Mouse (Mus musculus): ENCODE measurements around the gene Peak1. TPM values are rescaled to one million over a fixed set of nuclear protein-coding genes. Genes with fewer than 3 reads are reported as not detected.
A peak's percentile ranks its signal among the peaks of the same experiment; 100 is the strongest.

Peak1 gene
- polyA plus RNA-seq, 1 experiment from 2014 or later: 27.3 TPM

DNA sequence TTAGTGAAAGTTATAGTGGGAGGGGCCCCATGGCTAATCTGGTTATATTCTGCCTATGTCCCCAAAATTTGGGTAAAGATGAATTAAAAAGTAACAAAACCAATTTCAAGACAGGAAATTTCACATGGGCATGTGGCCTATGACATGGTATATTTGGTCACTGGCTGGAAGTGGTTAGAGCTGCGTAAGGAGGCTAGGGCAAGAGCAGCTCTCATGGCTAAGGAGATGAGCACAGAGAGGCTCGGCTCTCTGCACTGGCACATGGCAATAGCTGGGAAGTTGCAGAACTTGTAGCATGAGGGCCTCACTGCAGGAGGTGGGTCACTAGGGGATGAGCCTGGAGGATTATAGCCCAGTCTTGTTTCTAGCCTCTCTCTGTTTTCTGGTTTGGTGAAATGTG, 199.0 kb downstream of the Peak1 start:
- ATAC-seq (ENCODE audit: insufficient number of reproducible peaks, insufficient read depth, low FRiP score, low read depth): no peak
- no peak overlapping the region for H3K4me2 ChIP-seq (replicated peaks; ENCODE audit: low read depth, low read length)
- no peaks in the 10 kb centered on the region for H3K9me3 ChIP-seq (ENCODE audit: control insufficient read depth, low read depth, low read length)
- H3K36me3 ChIP-seq (ENCODE audit: control insufficient read depth, insufficient read depth, low read length): no peaks in the 10 kb centered on the region
- H3K4me1 ChIP-seq (ENCODE audit: control insufficient read depth, insufficient read depth, low read length): peaks cover 3% of the 10 kb centered on the region; the same call in 1 of the 2 replicates
- H3K4me3 ChIP-seq (ENCODE audit: low read depth, low read length): no peak overlapping the region
- no peaks in the 10 kb centered on the region for H3K27me3 ChIP-seq (ENCODE audit: control insufficient read depth, insufficient read depth, low read length)
- 93% methylated on average over 2 of the region's 2 CpGs for WGBS
- no peak overlapping the region for H3K27ac ChIP-seq (ENCODE audit: low read length)
- H3K9ac ChIP-seq (replicated peaks; ENCODE audit: low read depth, low read length): no peak overlapping the region

DNA sequence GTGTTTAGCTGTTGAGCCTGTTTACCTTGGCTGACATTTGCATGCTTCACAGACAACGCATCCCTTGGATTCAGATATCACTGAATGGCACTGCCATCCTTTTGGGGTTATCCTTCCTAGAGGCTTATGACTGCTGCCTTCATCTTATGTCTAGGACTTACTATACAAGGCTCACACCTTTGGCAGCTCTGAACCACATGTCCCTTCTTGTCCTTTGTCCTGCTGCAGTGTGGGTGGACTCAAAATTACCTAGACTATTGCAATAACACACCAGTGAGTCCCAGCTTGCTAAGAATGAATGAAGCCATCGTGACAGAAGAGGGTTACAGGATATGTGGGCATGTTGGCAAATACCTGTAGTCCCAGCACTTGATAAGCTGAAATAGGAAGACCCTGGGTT, 199.8 kb downstream of the Peak1 start:
- ATAC-seq (ENCODE audit: insufficient number of reproducible peaks, insufficient read depth, low FRiP score, low read depth): no peak
- WGBS: 93% methylated on average over 2 of the region's 2 CpGs
- H3K9ac ChIP-seq (replicated peaks; ENCODE audit: low read depth, low read length): no peak overlapping the region

DNA sequence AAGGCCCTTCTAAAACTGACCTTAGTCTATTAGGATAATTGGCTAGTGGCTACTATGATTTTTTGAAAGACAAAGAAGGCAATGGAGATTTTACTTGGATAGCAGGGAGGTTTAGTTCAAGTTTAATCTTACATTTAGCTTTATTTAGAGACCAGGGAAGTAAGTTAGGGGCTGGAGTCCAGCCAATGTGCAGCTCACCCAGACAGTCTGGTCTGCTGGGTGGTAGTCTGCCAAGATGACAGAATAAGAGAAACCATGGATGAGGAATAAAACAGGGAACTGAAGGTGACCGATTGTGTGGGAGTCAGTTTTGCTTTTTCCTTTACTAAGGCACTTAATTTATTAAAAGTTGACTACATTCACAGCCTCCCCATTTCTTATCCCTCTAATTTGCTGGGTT, 200.5 kb downstream of the Peak1 start:
- no peak overlapping the region for H3K9ac ChIP-seq (replicated peaks; ENCODE audit: low read depth, low read length)
- H3K27me3 ChIP-seq (ENCODE audit: control insufficient read depth, insufficient read depth, low read length): no peaks in the 10 kb centered on the region
- no peak overlapping the region for H3K27ac ChIP-seq (ENCODE audit: low read length)
- H3K4me1 ChIP-seq (ENCODE audit: control insufficient read depth, insufficient read depth, low read length): peaks cover 10% of the 10 kb centered on the region
- ATAC-seq (ENCODE audit: insufficient number of reproducible peaks, insufficient read depth, low FRiP score, low read depth): no peak
- no peaks in the 10 kb centered on the region for H3K36me3 ChIP-seq (ENCODE audit: control insufficient read depth, insufficient read depth, low read length)
- H3K9me3 ChIP-seq (ENCODE audit: control insufficient read depth, low read depth, low read length): no peaks in the 10 kb centered on the region
- H3K4me3 ChIP-seq (ENCODE audit: low read depth, low read length): no peak overlapping the region
- no peak overlapping the region for H3K4me2 ChIP-seq (replicated peaks; ENCODE audit: low read depth, low read length)
- 59% methylated on average over 1 of the region's 1 CpGs for WGBS

More for the DNA sequence above, 199.8 kb downstream of the Peak1 start:
- H3K9me3 ChIP-seq (ENCODE audit: control insufficient read depth, low read depth, low read length): no peaks in the 10 kb centered on the region
- H3K4me3 ChIP-seq (ENCODE audit: low read depth, low read length): no peak overlapping the region
- H3K4me2 ChIP-seq (replicated peaks; ENCODE audit: low read depth, low read length): no peak overlapping the region
- H3K27ac ChIP-seq (ENCODE audit: low read length): no peak overlapping the region
- H3K36me3 ChIP-seq (ENCODE audit: control insufficient read depth, insufficient read depth, low read length): no peaks in the 10 kb centered on the region
- H3K4me1 ChIP-seq (ENCODE audit: control insufficient read depth, insufficient read depth, low read length): peaks cover 10% of the 10 kb centered on the region
- no peaks in the 10 kb centered on the region for H3K27me3 ChIP-seq (ENCODE audit: control insufficient read depth, insufficient read depth, low read length)

DNA sequence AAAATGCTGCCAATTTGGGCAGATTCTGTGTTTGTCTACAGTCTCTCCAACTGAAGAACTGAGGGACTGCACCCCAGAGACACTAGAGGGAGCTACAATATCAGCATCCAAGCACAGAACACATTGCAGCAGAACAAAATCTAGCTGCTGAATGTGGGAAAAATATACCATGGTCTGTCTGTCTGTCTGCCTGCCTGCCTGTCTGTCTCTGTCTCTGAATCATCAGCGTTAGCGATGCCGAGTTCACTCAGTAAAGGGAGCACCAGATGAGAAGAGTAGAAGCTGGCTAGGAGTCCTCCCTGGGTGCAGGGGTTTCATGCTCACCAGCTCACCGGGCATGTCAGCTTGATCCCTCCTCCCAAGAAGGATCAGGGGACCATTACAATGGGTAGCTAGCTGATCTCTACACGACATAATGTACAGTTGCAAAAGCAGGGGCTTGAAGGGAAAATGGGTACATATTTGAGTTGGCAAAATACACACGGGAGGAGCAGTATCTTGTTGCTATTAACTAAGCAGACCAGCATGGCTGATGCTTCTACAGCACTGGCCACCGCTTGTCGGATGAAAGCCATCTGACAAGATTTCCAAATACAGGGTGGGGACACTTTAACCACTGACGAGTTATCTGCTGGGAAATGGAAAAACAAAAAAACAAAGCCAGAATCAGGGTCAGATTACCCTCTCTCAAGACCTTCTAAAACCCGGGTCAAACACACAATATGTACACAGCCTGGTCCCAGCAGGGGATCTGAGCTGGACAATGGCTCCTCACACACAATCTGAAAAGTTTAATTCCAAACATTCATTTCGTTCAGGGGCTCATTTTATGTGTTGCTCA, 204.2 kb downstream of the Peak1 start:
- peaks cover 10% of the 10 kb centered on the region for H3K4me1 ChIP-seq (ENCODE audit: control insufficient read depth, insufficient read depth, low read length)
- H3K9ac ChIP-seq (replicated peaks; ENCODE audit: low read depth, low read length): no peak overlapping the region
- no peak for ATAC-seq (ENCODE audit: insufficient number of reproducible peaks, insufficient read depth, low FRiP score, low read depth)
- H3K27ac ChIP-seq (ENCODE audit: low read length): no peak overlapping the region
- no peaks in the 10 kb centered on the region for H3K9me3 ChIP-seq (ENCODE audit: control insufficient read depth, low read depth, low read length)
- no peaks in the 10 kb centered on the region for H3K27me3 ChIP-seq (ENCODE audit: control insufficient read depth, insufficient read depth, low read length)
- 31% methylated on average over 11 of the region's 11 CpGs for WGBS
- H3K36me3 ChIP-seq (ENCODE audit: control insufficient read depth, insufficient read depth, low read length): no peaks in the 10 kb centered on the region
- H3K4me3 ChIP-seq (ENCODE audit: low read depth, low read length): no peak overlapping the region
- 0 out of 2 replicates have a peak overlapping the region, but pooled peaks have one; percentile 0 for H3K4me2 ChIP-seq (replicated peaks; ENCODE audit: low read depth, low read length)

DNA sequence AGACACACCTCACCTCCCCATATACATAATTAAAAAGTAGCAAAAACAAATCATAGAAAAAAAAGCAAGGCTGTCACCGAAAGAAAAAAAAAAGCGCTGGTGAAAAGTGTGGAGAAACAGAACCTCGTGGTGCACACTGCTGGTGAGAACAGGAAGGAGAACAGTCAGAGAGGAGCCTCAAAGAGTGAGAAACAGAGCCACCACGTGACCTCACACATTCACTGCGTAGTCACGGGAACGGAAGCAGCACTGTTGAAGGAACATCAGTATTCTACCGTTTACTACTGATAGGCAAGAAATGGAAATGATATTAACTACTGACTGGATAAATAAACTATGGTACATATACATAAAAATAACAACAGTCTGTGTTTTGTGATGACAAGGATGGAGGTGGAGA, 209.1 kb downstream of the Peak1 start:
- H3K4me1 ChIP-seq (ENCODE audit: control insufficient read depth, insufficient read depth, low read length): peaks cover 7% of the 10 kb centered on the region
- WGBS: 84% methylated on average over 8 of the region's 8 CpGs
- no peak overlapping the region for H3K9ac ChIP-seq (replicated peaks; ENCODE audit: low read depth, low read length)
- no peak overlapping the region for H3K4me3 ChIP-seq (ENCODE audit: low read depth, low read length)
- no peaks in the 10 kb centered on the region for H3K9me3 ChIP-seq (ENCODE audit: control insufficient read depth, low read depth, low read length)
- ATAC-seq (ENCODE audit: insufficient number of reproducible peaks, insufficient read depth, low FRiP score, low read depth): no peak
- H3K36me3 ChIP-seq (ENCODE audit: control insufficient read depth, insufficient read depth, low read length): peaks cover 12% of the 10 kb centered on the region; the same call in 1 of the 2 replicates
- no peaks in the 10 kb centered on the region for H3K27me3 ChIP-seq (ENCODE audit: control insufficient read depth, insufficient read depth, low read length)
- H3K27ac ChIP-seq (ENCODE audit: low read length): no peak overlapping the region
- no peak overlapping the region for H3K4me2 ChIP-seq (replicated peaks; ENCODE audit: low read depth, low read length)

DNA sequence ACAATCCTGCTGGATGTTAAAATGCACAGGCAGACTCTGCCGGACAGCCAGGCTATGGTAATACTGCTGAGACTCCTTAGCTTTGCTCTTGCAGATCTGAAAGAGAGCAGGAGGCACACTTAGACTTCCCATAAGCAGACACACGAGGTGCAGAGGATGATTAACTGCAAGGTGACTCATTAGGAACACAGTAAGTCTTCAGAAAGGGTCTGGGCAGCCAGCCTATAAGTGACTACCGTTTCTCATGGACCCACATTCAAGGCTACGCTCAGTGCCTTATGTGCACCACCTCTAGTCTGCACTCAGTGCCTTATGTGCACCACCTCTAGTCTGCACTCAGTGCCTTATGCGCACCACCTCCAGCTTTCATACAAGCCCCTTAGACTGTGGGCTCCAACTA, 210.4 kb downstream of the Peak1 start:
- Histone ChIP-seq H3K4me3 (ENCODE audit: low read depth, low read length) (no peak overlapping the region), H3K9me3 (ENCODE audit: control insufficient read depth, low read depth, low read length) (no peaks in the 10 kb centered on the region), H3K36me3 (ENCODE audit: control insufficient read depth, insufficient read depth, low read length) (peaks cover 12% of the 10 kb centered on the region; the same call in 1 of the 2 replicates), H3K27me3 (ENCODE audit: control insufficient read depth, insufficient read depth, low read length) (no peaks in the 10 kb centered on the region), H3K9ac (replicated peaks; ENCODE audit: low read depth, low read length) (no peak overlapping the region), H3K27ac (ENCODE audit: low read length) (no peak overlapping the region), H3K4me1 (ENCODE audit: control insufficient read depth, insufficient read depth, low read length) (no peaks in the 10 kb centered on the region), H3K4me2 (replicated peaks; ENCODE audit: low read depth, low read length) (no peak overlapping the region)
- no peak for ATAC-seq (ENCODE audit: insufficient number of reproducible peaks, insufficient read depth, low FRiP score, low read depth)
- 75% methylated on average over 5 of the region's 5 CpGs for WGBS

DNA sequence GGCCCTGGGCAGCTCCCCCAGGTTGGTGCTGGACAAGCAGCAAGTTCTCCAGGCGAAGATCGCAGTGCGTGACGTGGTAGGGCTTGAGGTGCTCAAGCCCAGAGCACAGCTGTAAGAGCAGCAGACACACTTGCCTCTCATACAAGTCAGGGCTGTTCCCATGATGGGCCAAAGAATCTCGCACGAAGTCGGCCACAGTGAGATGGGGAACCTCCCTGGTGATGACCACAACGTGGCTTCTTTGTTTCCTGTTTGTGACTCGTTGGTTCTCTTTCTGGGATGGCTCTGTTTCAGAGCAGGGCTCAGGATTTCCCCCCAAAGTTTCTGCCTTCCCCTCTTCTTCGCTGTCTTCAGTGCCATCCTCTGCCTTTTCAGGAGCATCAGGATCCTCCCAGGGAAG, 210.8 kb downstream of the Peak1 start:
- Histone ChIP-seq H3K36me3 (ENCODE audit: control insufficient read depth, insufficient read depth, low read length) (peaks cover 12% of the 10 kb centered on the region; the same call in 1 of the 2 replicates), H3K4me3 (ENCODE audit: low read depth, low read length) (no peak overlapping the region), H3K9ac (replicated peaks; ENCODE audit: low read depth, low read length) (no peak overlapping the region), H3K4me1 (ENCODE audit: control insufficient read depth, insufficient read depth, low read length) (no peaks in the 10 kb centered on the region), H3K27me3 (ENCODE audit: control insufficient read depth, insufficient read depth, low read length) (no peaks in the 10 kb centered on the region), H3K4me2 (replicated peaks; ENCODE audit: low read depth, low read length) (no peak overlapping the region), H3K27ac (ENCODE audit: low read length) (no peak overlapping the region), H3K9me3 (ENCODE audit: control insufficient read depth, low read depth, low read length) (no peaks in the 10 kb centered on the region)
- ATAC-seq (ENCODE audit: insufficient number of reproducible peaks, insufficient read depth, low FRiP score, low read depth): no peak
- 88% methylated on average over 10 of the region's 10 CpGs for WGBS

DNA sequence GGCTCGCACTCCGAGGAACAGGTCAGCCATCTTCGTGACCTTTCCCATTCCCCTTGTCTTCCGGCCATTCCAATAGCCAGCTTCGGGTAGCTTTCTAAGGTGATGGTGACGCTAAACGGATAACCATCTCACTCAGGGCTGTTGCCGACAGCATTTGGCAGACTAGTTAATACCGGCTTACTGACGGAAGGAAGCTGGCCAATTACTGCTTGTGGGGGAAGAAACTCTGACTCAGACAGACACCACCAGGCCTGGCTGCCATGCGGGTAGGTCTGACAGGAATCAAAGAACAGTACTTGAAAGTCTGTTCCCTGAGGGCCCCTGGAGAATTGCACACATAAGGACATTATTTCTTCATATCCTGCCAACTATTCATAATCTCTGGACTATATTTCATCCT, 212.5 kb downstream of the Peak1 start:
- H3K36me3 ChIP-seq (ENCODE audit: control insufficient read depth, insufficient read depth, low read length): peaks cover 12% of the 10 kb centered on the region; the same call in 1 of the 2 replicates
- no peak overlapping the region for H3K4me3 ChIP-seq (ENCODE audit: low read depth, low read length)
- no peak overlapping the region for H3K27ac ChIP-seq (ENCODE audit: low read length)
- H3K4me1 ChIP-seq (ENCODE audit: control insufficient read depth, insufficient read depth, low read length): peaks cover 4% of the 10 kb centered on the region; the same call in 1 of the 2 replicates
- H3K27me3 ChIP-seq (ENCODE audit: control insufficient read depth, insufficient read depth, low read length): no peaks in the 10 kb centered on the region
- H3K9me3 ChIP-seq (ENCODE audit: control insufficient read depth, low read depth, low read length): no peaks in the 10 kb centered on the region
- ATAC-seq (ENCODE audit: insufficient number of reproducible peaks, insufficient read depth, low FRiP score, low read depth): no peak
- WGBS: 84% methylated on average over 11 of the region's 11 CpGs
- H3K9ac ChIP-seq (replicated peaks; ENCODE audit: low read depth, low read length): no peak overlapping the region
- H3K4me2 ChIP-seq (replicated peaks; ENCODE audit: low read depth, low read length): no peak overlapping the region
